Mouse (Mus musculus) kidney, adult 2 months (tissue): ENCODE measurements at regions not wholly inside any gene's neighbourhood (a gene's known extent, or its start where the extent isn't known, plus 50 kb on each side); places are given as distances from the start of the nearest gene placed in this dataset.

ENCODE experiments used
- CTCF ChIP-seq: fragments of 200-500 bp; conservative IDR thresholded peaks from 2 replicates; pipeline ENCODE4 v1.5.1; 2011; ENCODE audit warnings: low read depth, mild to moderate bottlenecking, control low read depth, low read length, moderate library complexity, mixed read lengths; ENCODE audit not compliant: insufficient read depth, insufficient read length
- POLR2A ChIP-seq: fragments of 200-500 bp; IDR thresholded peaks from one replicate; pipeline ENCODE4 v1.6.1; 2011; ENCODE audit warnings: low read depth, low read length, control low read depth

DNA sequence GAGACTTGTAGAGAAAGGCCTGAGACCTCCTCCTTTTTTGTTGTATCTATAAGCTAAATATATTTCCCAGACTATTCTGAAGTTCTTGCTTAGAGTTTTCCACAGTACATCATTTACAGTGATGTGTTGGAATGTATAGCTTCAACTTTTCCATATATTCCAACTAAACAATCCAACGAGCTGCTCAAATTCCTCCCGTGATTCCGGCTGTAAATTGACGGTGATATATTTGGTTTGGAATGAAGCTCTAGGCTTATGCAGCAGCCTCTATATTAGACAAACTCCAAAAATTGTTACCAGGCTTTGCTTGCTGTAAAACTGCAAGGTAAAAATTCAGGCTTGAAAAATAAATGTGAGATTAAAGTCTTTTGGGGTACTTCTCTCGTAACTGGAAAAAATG is 112.7 kb upstream of the Klf12 start:
- TF ChIP-seq POLR2A (no peak), CTCF (no peak)
